Mouse (Mus musculus): ENCODE data around the gene Cadm4. TPM values are rescaled to one million over a fixed set of nuclear protein-coding genes. Genes with fewer than 3 reads are reported as not detected.

Gene Cadm4
- polyA plus RNA-seq (2012; rRNA removed), result 76.5 and 113 TPM in 2 replicates

DNA sequence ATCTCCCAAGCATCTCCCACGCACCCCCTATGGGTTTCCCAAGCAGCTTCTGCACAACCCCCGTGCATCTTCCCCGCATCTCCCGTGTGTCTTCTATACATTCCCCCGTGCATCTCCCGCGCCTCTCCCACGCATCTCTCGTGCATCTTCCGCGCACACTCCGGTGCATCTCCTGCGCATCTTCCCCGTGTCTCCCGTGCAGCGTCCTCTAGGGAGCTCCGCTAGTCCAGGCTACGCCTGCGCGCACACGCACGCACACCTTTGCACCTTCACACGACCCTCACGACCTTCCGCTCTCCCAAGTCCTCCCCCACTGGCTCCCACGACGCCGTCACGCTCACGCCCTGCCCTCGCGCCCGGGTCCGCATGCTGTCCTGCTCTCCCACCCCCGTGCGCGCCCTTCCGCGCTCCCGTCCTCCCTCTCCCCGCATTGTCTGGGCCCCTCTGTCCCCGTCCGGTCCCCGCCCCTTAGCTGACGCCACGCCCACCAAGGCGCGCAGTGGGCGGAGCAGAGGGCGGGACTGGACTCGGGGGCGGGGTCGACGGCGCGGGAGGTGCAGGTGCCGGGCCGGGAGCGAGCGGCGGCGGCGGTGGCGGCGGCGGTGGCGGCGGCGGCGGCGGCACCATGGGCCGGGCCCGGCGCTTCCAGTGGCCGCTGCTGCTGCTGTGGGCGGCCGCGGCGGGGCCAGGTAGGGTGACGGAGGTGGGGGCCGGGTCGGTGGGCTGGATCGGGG, at the start of gene Cadm4:
Cadm4 (plus strand) TSS at position 550 of the 734 bp plus-strand sequence.

DNA sequence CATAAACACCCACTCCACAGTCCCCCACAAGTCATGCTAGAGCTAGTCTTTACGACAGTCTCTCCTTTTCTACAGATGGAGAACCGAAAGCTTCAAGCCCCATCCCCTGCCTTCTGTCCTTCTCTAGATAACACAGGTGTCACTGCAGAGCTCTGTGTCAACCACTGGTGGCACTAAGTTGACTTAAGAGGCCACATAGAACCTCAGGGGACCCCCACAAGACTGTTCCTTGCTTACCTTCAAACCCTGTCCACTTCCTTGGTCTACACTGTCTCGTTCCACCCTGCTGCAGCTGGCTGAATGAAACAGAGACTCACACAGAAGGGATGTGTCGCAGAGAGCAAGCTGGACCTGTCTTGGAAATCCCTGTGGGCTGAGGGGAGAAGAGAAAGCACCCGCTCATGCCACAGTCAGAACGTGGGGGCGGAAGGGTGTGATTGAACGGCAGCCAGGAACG, 29.9 kb upstream of the Cadm4 start, which contains the start of gene Irgc1:
Irgc1 (minus strand) TSS at position 443 of the 457 bp plus-strand sequence.

DNA sequence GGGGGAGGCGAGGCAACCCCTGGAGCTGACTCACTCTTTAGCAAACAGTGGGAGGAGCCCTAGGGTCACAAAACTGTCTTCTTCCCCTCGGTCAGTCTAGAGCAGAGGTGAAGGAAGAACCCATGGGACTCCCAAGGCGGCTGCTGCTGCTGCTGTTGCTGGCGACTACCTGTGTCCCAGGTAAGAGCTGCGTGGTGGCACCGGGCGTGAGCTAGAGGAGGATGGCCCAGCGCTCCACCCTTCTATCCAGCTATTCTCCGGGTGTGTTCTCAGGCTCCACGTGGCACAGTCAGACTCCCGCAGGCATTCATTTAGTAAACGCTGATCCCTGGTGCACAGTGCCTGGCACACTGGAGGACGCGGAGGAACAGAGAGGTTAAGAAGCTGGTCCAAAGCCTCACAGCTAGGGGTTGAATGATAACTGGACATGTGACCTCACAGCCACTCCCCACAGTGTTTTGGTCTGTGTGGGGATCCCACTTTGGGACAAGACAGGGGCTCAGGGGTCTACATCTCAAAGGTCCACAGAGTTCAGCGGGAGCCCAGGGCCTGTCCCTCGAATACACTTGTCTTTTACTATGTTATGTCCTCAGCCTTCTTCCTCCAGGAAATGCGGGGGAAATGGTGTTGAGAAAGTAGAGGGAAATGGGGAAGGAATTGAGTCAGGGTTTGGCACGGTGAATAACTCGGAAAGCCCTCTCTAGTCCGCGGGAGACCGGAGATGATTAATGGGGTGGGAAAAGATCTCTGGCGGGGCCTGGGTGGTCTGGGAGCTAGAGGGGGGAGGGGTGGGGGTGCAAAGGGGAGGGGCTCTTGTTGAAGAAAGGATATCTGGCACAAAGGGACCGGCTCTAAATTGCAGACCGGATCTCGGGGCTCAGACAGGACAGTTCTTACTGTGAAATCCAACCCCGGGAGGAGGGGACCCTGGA, 19.2 kb upstream of the Cadm4 start, which contains the start of gene Plaur:
Plaur (plus strand) TSS at position 97 of the 932 bp plus-strand sequence.

GRCm38 (mm10) chr7:24506838-24507725, 25.3 kb downstream of the Cadm4 start, which contains the start of gene Zfp428:
Zfp428 (plus strand) TSS chr7:24507006.

GRCm38 (mm10) chr7:24512355-24512754, 30.5 kb downstream of the Cadm4 start, which contains the start of gene AC161166.1:
AC161166.1 (minus strand) TSS chr7:24512455.

GRCm38 (mm10) chr7:24530062-24530931, 48.5 kb downstream of the Cadm4 start, which contains the start of gene Irgq:
Irgq (plus strand) TSS chr7:24530689.

DNA sequence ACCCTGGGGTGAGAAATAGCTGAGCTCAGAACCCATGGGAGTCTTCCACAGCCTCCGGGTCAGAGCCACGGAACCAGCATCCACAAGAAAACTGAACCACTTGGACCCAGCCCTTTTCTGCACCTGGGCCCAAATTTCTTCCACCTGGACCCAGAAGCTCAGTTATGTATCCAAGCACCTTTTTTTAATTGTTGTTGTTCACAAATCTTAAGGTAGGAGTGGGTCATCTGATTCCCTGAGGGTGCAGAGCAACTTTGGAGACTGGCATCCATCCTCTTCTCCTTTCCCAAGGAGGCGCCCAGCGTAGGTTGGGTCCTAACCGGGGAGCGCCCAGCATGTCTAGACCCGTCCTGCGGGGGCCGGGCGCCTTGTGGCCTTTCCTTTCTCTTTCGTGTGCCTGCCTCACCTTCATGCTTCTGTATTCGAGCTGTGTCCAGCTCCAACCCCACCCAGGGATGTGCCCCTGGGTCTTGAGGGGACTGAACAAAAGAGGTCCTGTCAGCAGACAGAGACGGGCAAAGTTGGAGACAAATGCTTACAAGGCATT, 64.3 kb downstream of the Cadm4 start, which contains the start of the genes Pinlyp and Xrcc1:
Pinlyp (minus strand) TSS at position 51 of the 547 bp plus-strand sequence.
Xrcc1 (plus strand) TSS at position 222 of the 547 bp plus-strand sequence.

Other genes starting within 250 kb of the Cadm4 start
- 3.0 and 4.6 TPM in 2 replicates for gene Zfp109, start 244.5 kb upstream of the Cadm4 start, polyA plus RNA-seq (2012; rRNA removed)
- 1.5 and 3.2 TPM in 2 replicates for gene Zfp108, start 227.2 kb upstream of the Cadm4 start, polyA plus RNA-seq (2012; rRNA removed)
- 4.5 and 6.8 TPM in 2 replicates for gene Zfp93, start 211.6 kb upstream of the Cadm4 start, polyA plus RNA-seq (2012; rRNA removed)
- gene Zfp61, start 180.8 kb upstream of the Cadm4 start, polyA plus RNA-seq (2012; rRNA removed), result 46.2 and 50.8 TPM in 2 replicates
- 15.5 and 18.2 TPM in 2 replicates for gene Zfp94, start 165.4 kb upstream of the Cadm4 start, polyA plus RNA-seq (2012; rRNA removed)
- 0.16 and 0.25 TPM in 2 replicates for gene Tescl, start 148.1 kb upstream of the Cadm4 start, polyA plus RNA-seq (2012; rRNA removed)
- gene Lypd5, start 132.8 kb upstream of the Cadm4 start, polyA plus RNA-seq (2012; rRNA removed), result 0.02 TPM in 1 of 2 replicates, not detected in the other
- gene Kcnn4, start 111.8 kb upstream of the Cadm4 start, polyA plus RNA-seq (2012; rRNA removed), result 7.4 and 11.9 TPM in 2 replicates
- gene Smg9, start 82.4 kb upstream of the Cadm4 start, polyA plus RNA-seq (2012; rRNA removed), result 39.6 and 40.1 TPM in 2 replicates
- not detected in 2 replicates for gene Irgc1, start 29.7 kb upstream of the Cadm4 start, polyA plus RNA-seq (2012; rRNA removed)
- 1.9 and 2.7 TPM in 2 replicates for gene Plaur, start 19.5 kb upstream of the Cadm4 start, polyA plus RNA-seq (2012; rRNA removed)
- 87.0 and 164 TPM in 2 replicates for gene Zfp428, start 25.0 kb downstream of the Cadm4 start, polyA plus RNA-seq (2012; rRNA removed)
- gene AC161166.1, start 30.4 kb downstream of the Cadm4 start, polyA plus RNA-seq (2012; rRNA removed), result not detected in 2 replicates
- 19.9 and 20.5 TPM in 2 replicates for gene Irgq, start 48.7 kb downstream of the Cadm4 start, polyA plus RNA-seq (2012; rRNA removed)
- gene Pinlyp, start 64.1 kb downstream of the Cadm4 start, polyA plus RNA-seq (2012; rRNA removed), result 0.28 TPM in 1 of 2 replicates, not detected in the other
- gene Xrcc1, start 64.3 kb downstream of the Cadm4 start, polyA plus RNA-seq (2012; rRNA removed), result 111 and 112 TPM in 2 replicates
- gene Ethe1, start 105.5 kb downstream of the Cadm4 start, polyA plus RNA-seq (2012; rRNA removed), result 12.1 and 14.3 TPM in 2 replicates
- 0.88 and 1.4 TPM in 2 replicates for gene Zfp575, start 105.6 kb downstream of the Cadm4 start, polyA plus RNA-seq (2012; rRNA removed)
- 0.40 and 0.60 TPM in 2 replicates for gene Phldb3, start 128.7 kb downstream of the Cadm4 start, polyA plus RNA-seq (2012; rRNA removed)
- 0.43 and 0.57 TPM in 2 replicates for gene Lypd3, start 154.5 kb downstream of the Cadm4 start, polyA plus RNA-seq (2012; rRNA removed)
- gene Tex101, start 194.7 kb downstream of the Cadm4 start, polyA plus RNA-seq (2012; rRNA removed), result not detected in 2 replicates
- gene BC049730, start 227.2 kb downstream of the Cadm4 start, polyA plus RNA-seq (2012; rRNA removed), result not detected in 2 replicates
- gene Gm4763, start 244.9 kb downstream of the Cadm4 start, polyA plus RNA-seq (2012; rRNA removed), result not detected in 2 replicates